Mouse (Mus musculus) natural killer cell, adult 2 months (primary cell): ENCODE data around the gene Trnt1.
A peak's percentile ranks its signal among the peaks of the same experiment; 100 is the strongest.

Source experiments
- DNase-seq, 2 experiments: peaks; one replicate each; pipeline ENCODE4 v3.0.0; 2022; ENCODE audit warnings: low spot score in 2 of 2

Gene Trnt1

GRCm38 (mm10) chr6:106768640-106769289 is at the start of gene Trnt1:
Gene Trnt1 (plus strand): TSS chr6:106769120.
- peak; percentile 96 to 98 for DNase-seq

DNA sequence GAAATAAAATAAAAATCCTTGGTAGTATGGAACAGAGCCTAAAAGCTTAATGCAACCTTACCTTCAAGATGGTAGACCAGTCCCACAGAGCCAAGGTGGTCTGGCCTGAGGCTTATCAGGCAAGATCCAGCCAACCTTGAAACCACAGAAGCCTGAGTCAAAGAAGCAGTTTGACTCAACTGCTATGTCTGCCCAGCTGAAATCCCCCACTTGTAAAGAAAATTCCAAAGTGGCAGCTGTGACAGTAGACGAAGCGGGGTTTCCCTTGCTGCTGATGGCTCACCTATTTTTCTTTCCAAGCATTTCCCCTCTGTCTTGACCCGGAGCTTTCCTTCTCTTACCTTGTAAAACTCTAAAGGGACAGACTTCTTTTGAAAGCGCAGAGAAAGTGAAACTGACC is 43.3 kb upstream of the Trnt1 start:
- DNase-seq: no peak

- DNase-seq: no peak
Measured at GRCm38 (mm10) chr6:106726078-106726477, 42.8 kb upstream of the Trnt1 start.

DNA sequence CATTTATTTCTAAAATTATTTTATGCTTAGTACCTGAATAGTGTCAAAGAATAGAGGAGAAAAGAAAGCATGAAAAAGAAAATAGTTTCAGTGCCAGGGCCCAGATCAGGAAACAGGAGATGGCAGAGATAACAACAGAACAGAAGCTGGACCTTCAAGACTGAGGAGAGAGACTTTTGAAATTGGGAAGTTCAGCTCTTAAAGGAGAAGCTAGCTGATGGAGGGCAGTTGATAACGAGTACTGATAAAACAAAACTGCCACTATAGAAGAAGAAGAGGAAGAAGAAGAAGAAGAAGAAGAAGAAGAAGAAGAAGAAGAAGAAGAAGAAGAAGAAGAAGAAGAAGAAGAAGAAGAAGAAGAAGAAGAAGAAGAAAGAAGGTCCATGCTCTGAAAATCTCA is 41.2 kb upstream of the Trnt1 start:
- no peak for DNase-seq

DNA sequence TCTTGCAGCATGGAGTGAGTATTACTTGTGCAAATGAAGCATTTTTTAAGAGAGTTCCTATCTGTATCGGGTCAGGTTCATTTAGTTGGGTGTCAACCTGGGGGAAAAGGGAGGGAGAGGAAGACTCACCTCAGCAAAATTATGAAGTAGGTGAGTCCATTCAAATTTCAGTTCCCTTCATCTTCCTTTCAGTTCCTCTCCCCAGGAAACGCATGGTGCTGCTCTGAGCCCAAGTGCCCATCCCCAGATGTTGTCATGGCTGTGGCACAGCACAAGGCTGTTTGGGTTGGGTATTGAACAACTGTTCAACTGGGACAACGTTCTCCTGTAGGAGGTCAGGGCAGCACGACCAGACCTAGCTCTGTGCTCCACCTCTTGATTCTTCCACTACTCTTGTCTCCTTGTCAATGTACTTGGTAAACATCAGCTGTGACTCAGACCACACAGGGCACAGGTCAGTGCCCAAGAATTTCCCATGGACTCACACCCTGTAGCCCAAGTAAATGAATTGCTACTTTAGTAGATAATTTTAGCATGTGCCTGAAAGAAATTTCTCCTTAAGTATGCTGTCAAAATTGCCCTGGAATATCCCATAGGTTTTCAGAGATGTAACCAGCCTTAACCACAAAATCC is 39.1 kb upstream of the Trnt1 start:
- no peak for DNase-seq

- no peak for DNase-seq
Measured at GRCm38 (mm10) chr6:106732563-106732962, 36.4 kb upstream of the Trnt1 start.

DNA sequence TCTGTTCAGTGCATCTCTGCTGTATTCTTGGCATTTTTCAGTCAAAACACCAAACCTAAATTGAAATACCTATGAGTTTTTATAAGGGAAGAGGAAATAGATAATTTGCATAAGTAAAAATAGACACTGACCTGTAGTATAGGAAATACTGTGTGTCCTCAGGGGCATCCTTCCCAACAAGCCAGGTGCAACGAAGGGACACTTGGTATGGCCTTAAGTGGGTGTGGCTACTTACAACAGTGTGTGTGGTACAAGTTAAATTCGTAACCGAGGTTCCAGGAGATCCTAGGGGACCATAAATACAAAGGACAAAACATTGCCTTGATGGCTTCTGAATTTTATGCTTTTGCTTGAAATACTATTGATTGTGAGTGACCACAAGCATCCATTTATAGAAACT is 30.7 kb upstream of the Trnt1 start:
- DNase-seq: no peak

GRCm38 (mm10) chr6:106740244-106740825 is 28.6 kb upstream of the Trnt1 start:
- DNase-seq: no peak

GRCm38 (mm10) chr6:106743556-106744233 is 25.2 kb upstream of the Trnt1 start:
- DNase-seq: no peak

GRCm38 (mm10) chr6:106745673-106746394 is 23.1 kb upstream of the Trnt1 start:
- no peak for DNase-seq

- no peak for DNase-seq
Measured at GRCm38 (mm10) chr6:106747251-106747650, 21.7 kb upstream of the Trnt1 start.

GRCm38 (mm10) chr6:106747804-106748203 is 21.1 kb upstream of the Trnt1 start:
- DNase-seq: no peak

DNA sequence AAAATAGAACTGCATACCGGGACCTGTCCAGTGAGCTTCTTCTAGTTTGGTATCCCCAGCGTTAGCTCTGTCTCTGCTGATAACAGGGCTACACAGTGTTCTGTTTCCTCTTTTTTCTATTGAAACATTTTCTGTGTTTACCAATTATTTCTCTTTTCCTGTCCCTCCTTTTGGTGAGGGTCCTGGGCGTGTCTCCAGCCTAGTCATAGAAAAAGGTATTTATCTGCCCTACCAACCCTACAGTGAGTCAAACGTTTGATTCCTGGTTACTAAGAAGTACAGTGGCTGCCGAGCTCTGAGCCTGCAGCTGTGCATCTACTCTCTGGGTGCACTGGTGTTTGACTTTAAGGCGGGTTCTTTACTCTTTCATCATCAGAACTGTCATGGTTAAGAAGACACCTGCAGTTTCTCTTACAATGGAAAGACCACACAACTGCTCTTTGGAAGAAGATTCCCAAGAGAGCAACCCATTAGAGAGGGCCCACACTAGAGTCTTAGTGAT is 20.0 kb upstream of the Trnt1 start, which contains the start of gene Il5ra:
Il5ra (minus strand) TSS at position 151 of the 502 bp plus-strand sequence.
- no peak for DNase-seq

GRCm38 (mm10) chr6:106750291-106750690 is 18.6 kb upstream of the Trnt1 start:
- peak in 1 of 2 experiments; percentile 38 for DNase-seq

DNA sequence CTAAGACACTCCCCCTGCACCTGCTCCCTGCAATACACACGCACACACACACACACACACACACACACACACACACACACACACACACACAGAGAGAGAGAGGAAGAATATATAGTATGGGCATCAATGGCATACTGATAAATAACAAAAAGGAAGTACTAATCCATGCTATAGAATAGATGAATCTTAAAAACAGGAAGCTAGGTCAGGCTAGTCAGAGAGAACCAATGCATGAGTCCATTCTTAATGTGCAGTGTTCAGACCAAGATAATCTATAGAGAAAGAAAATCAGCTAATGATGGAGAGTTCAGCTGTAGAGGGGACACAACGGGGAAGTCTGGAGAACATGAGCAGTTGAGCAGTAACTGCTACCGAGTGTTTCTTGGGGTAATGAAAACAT is 10.6 kb upstream of the Trnt1 start:
- DNase-seq: no peak

DNA sequence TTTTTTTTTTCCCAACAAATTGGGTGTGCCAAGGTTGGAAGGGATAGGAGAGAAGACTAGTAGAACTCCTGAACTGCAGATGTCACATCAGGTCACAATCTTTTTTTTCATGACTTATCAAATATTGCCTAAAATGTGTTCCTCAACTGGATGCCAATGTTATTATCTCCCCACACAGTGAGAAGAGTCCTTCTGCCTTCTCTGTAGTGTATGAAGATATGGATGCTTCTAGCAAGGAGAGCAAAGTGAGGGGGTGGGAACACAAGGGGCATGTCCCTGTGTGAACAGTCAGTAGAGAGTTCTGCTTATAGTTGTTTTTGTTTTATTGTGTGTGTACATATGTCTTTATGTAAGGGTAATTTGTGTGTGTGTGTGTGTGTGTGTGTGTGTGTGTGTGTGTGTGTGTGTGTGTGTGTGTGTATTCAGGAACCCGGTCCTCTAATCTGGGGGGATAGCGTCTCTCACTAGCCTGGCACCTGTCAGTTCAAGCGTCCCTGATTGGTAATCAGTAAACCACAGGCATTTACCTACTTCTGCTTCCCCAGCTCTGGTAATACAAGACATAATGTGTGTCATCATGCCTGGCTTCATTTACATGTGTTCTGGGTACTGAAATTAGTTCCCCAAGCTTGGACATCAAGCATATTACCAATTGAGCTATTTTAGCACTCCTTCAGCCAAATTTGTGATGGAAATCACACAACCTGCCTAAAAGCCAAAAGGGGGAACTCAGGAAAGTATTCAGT is 8.3 kb upstream of the Trnt1 start:
- peak in 1 of 2 experiments; percentile 55 for DNase-seq

DNA sequence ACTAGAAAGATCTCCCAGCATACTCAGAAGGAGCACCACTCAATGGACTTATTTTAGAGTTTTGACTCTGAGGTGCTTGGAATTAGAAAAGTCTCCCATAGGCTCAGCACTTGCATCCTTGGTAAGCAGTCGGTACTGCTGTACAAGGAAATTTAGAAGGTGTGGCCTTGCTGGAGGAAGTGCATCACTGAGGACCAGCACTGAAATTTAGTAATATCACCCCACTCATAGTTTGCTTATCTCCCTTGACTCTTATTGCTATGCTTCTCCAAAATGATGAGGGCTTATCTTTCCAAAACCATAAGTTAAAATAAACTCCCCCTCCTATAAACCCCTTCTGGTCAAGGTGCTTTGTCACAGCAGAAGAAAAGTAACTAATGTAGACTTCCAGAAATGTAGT is 7.4 kb upstream of the Trnt1 start:
- DNase-seq: no peak

GRCm38 (mm10) chr6:106765892-106766291 is 3.0 kb upstream of the Trnt1 start:
- DNase-seq: no peak

- DNase-seq: no peak
Measured at GRCm38 (mm10) chr6:106766774-106767173, 2.1 kb upstream of the Trnt1 start.

- DNase-seq: no peak
Measured at GRCm38 (mm10) chr6:106769290-106769866, 458 bp downstream of the Trnt1 start.

- DNase-seq: no peak
Measured at GRCm38 (mm10) chr6:106770046-106770445, 1.1 kb downstream of the Trnt1 start.
